Mouse (Mus musculus) liver, postnatal 0 days (tissue): Measurements from ENCODE around the gene Amdhd1. TPM values are rescaled to one million over a fixed set of nuclear protein-coding genes. Genes with fewer than 3 reads are reported as not detected.
A peak's percentile ranks its signal among the peaks of the same experiment; 100 is the strongest.

ENCODE experiments used
- ATAC-seq: fragments of 200-750 bp; cut with Nextera tagmentation; 2 replicates; pipeline ENCODE4 v1.8.0; 2017; ENCODE audit warnings: mild to moderate bottlenecking, moderate library complexity
- DNase-seq: peaks from one replicate; pipeline ENCODE4 v3.0.0-alpha.2; 2016
- H3K27ac ChIP-seq: fragments of 300-500 bp; sonication (generic); 2 replicates; pipeline ENCODE4 v1.5.1; 2014; ENCODE audit warnings: antibody characterized with exemption, moderate library complexity, mild to moderate bottlenecking, low read depth
- H3K27me3 ChIP-seq: fragments of 300-500 bp; sonication (generic); 2 replicates; pipeline ENCODE4 v1.6.1; 2014; ENCODE audit warnings: low read length, control low read depth, mixed read lengths; ENCODE audit not compliant: insufficient read depth
- H3K36me3 ChIP-seq: fragments of 300-500 bp; sonication (generic); replicated peaks from 2 replicates; pipeline ENCODE4 v1.6.1; 2014; ENCODE audit warnings: mild to moderate bottlenecking, control low read depth, low read length, moderate library complexity, mixed read lengths; ENCODE audit not compliant: insufficient read depth
- H3K4me1 ChIP-seq: fragments of 300-500 bp; sonication (generic); 2 replicates; pipeline ENCODE4 v1.6.1; 2014; ENCODE audit warnings: antibody characterized with exemption, mild to moderate bottlenecking, control low read depth; ENCODE audit not compliant: insufficient read depth
- H3K4me2 ChIP-seq: fragments of 300-500 bp; sonication (generic); 2 replicates; pipeline ENCODE4 v1.6.1; 2014; ENCODE audit warnings: low read depth, mild to moderate bottlenecking, low read length, moderate library complexity, mixed read lengths
- H3K4me3 ChIP-seq: fragments of 300-500 bp; sonication (generic); 2 replicates; pipeline ENCODE4 v1.5.1; 2014; ENCODE audit warnings: low read depth, low read length
- H3K9ac ChIP-seq: fragments of 300-500 bp; sonication (generic); replicated peaks from 2 replicates; pipeline ENCODE4 v1.6.1; 2014; ENCODE audit warnings: mild to moderate bottlenecking, moderate library complexity
- H3K9me3 ChIP-seq: fragments of 300-500 bp; sonication (generic); 2 replicates; pipeline ENCODE4 v1.6.1; 2016; ENCODE audit warnings: mild to moderate bottlenecking, control low read depth, low read length, mixed read lengths
- CTCF ChIP-seq: sonication (generic); IDR thresholded peaks from 2 replicates; pipeline ENCODE4 v1.5.1; 2016; ENCODE audit warnings: antibody characterized with exemption, low read depth
- EP300 ChIP-seq: IDR thresholded peaks from 2 replicates; pipeline ENCODE4 v1.6.1; 2016; ENCODE audit warnings: antibody characterized with exemption, low read depth, mild to moderate bottlenecking
- WGBS: fragments of 180-500 bp; shearing (Covaris S2); extraction: QIAGEN DNeasy Blood & Tissue Kit; methylation state at CpG from one replicate; pipeline ENCODE4 v1.1.7; 2014; ENCODE audit not compliant: insufficient replicate concordance; 5-methylcytosine and 5-hydroxymethylcytosine counted together
- polyA plus RNA-seq: library from polyadenylated mRNA; unstranded; fragments of >200 nt; fragmentation: Nextera tagmentation; extraction: Ambion mirVana; gene quantifications from 2 replicates; pipeline ENCODE4 v1.2.1, GENCODE M21; 2015

Gene Amdhd1
- polyA plus RNA-seq, 1 experiment from 2014 or later: 80.3 TPM

GRCm38 (mm10) chr10:93515419-93515818, 24.4 kb downstream of the Amdhd1 start:
- H3K4me1 ChIP-seq: 0 out of 2 replicates have a peak, but pooled peaks cover 4% of the 10 kb centered on the region
- H3K9ac ChIP-seq: no peak overlapping the region
- no peak overlapping the region for H3K4me3 ChIP-seq
- no peak for TF ChIP-seq CTCF
- no peak for TF ChIP-seq EP300
- 0 out of 2 replicates have a peak, but pooled peaks cover 5% of the 10 kb centered on the region for H3K36me3 ChIP-seq
- H3K4me2 ChIP-seq: no peak overlapping the region
- 19% methylated on average over 1 of the region's 1 CpGs for WGBS
- ATAC-seq: no peak; the same call in 1 of the 2 replicates
- H3K27ac ChIP-seq: peak overlapping the region; percentile 84
- no peaks in the 10 kb centered on the region for H3K27me3 ChIP-seq
- no peaks in the 10 kb centered on the region for H3K9me3 ChIP-seq
- peak; percentile 41 for DNase-seq

- no peak overlapping the region for H3K4me2 ChIP-seq
- TF ChIP-seq EP300: no peak
- H3K9me3 ChIP-seq: no peaks in the 10 kb centered on the region
- H3K9ac ChIP-seq: no peak overlapping the region
- no peak overlapping the region for H3K27ac ChIP-seq
- DNase-seq: no peak
- no peaks in the 10 kb centered on the region for H3K4me1 ChIP-seq
- H3K4me3 ChIP-seq: no peak overlapping the region
- WGBS: 77% methylated on average over 15 of the region's 15 CpGs
- ATAC-seq: no peak
- no peaks in the 10 kb centered on the region for H3K27me3 ChIP-seq
- peaks cover 2% of the 10 kb centered on the region; the same call in 1 of the 2 replicates for H3K36me3 ChIP-seq
Measured at GRCm38 (mm10) chr10:93509532-93510153, 30.2 kb downstream of the Amdhd1 start.

GRCm38 (mm10) chr10:93508383-93508970, 31.4 kb downstream of the Amdhd1 start:
- TF ChIP-seq EP300 (no peak), CTCF (no peak)
- Histone ChIP-seq H3K27me3 (no peaks in the 10 kb centered on the region), H3K9ac (no peak overlapping the region), H3K36me3 (peaks cover 2% of the 10 kb centered on the region; the same call in 1 of the 2 replicates), H3K4me3 (no peak overlapping the region), H3K9me3 (no peaks in the 10 kb centered on the region), H3K4me2 (no peak overlapping the region), H3K4me1 (no peaks in the 10 kb centered on the region), H3K27ac (no peak overlapping the region)
- 80% methylated on average over 7 of the region's 7 CpGs for WGBS
- DNase-seq: no peak
- no peak for ATAC-seq

DNA sequence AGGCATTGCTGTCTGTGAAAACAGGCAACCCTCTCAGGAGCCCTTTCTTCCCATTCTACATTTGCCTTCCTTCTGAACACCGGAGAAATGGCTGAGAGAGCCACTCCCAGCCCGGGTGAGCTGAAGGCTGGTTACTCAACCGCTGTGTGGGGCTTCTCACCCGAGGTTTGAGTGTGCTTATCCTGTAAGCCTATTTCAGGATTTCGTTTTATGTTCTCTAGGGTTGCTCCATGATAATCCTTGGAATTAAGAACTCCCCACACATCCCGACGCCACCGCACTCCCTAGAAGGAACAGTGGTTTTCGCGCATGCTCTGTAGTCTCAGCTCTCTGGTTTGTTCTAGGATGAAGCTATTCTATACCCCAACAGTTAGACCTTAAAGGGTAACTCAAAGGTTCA, 38.5 kb downstream of the Amdhd1 start:
- Histone ChIP-seq H3K4me3 (no peak overlapping the region), H3K4me1 (no peaks in the 10 kb centered on the region), H3K27ac (no peak overlapping the region), H3K36me3 (peaks cover 4% of the 10 kb centered on the region; the same call in 1 of the 2 replicates), H3K9ac (no peak overlapping the region), H3K27me3 (no peaks in the 10 kb centered on the region), H3K9me3 (no peaks in the 10 kb centered on the region), H3K4me2 (no peak overlapping the region)
- ATAC-seq (no peak), DNase-seq (no peak)
- 78% methylated on average over 10 of the region's 10 CpGs for WGBS
- TF ChIP-seq CTCF (no peak), EP300 (no peak)

- Histone ChIP-seq H3K27ac (no peak overlapping the region), H3K9me3 (no peaks in the 10 kb centered on the region), H3K27me3 (no peaks in the 10 kb centered on the region), H3K4me2 (no peak overlapping the region), H3K36me3 (peaks cover 6% of the 10 kb centered on the region; the same call in 1 of the 2 replicates), H3K4me1 (no peaks in the 10 kb centered on the region), H3K9ac (no peak overlapping the region), H3K4me3 (no peak overlapping the region)
- WGBS: 55% methylated on average over 10 of the region's 10 CpGs
- DNase-seq (no peak), ATAC-seq (no peak)
- TF ChIP-seq CTCF: no peak
- TF ChIP-seq EP300: no peak
Measured at GRCm38 (mm10) chr10:93500864-93501263, 39.0 kb downstream of the Amdhd1 start.

DNA sequence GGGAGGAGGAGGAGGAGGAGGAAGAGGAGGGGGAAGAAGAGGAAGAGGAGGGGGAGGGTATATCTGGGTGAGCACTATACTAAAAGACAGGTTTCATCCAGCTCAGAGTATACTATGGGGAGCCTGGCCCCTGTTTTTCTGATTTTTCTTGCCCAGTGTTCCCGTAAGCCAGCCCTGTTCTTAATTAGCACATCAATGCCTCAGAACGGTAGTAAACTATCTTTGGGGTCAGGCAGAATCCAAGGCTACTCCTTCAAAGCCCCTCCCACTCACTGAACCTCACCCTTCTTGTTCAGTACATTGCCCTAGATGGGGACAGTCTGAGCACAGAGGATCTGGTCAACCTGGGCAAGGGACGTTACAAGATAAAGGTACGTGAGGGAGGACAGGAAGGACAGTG, 49.4 kb downstream of the Amdhd1 start:
- Histone ChIP-seq H3K27me3 (no peaks in the 10 kb centered on the region), H3K9me3 (no peaks in the 10 kb centered on the region), H3K36me3 (no peaks in the 10 kb centered on the region), H3K4me3 (no peak overlapping the region), H3K4me2 (peak overlapping the region; percentile 0), H3K27ac (no peak overlapping the region), H3K4me1 (peaks cover 18% of the 10 kb centered on the region), H3K9ac (no peak overlapping the region)
- ATAC-seq (no peak), DNase-seq (no peak)
- WGBS: 56% methylated on average over 4 of the region's 4 CpGs
- no peak for TF ChIP-seq CTCF
- TF ChIP-seq EP300: no peak
